Mouse (Mus musculus): Measurements from ENCODE around the gene Ccdc105.

The Ccdc105 gene

GRCm38 (mm10) chr10:78714129-78714528, 38.7 kb downstream of the Ccdc105 start:
- no peak for DNase-seq

GRCm38 (mm10) chr10:78710706-78711105, 42.2 kb downstream of the Ccdc105 start:
- no peak for DNase-seq

- no peak for DNase-seq
Measured at GRCm38 (mm10) chr10:78700881-78701280, 52.0 kb downstream of the Ccdc105 start.

Measured in layer of hippocampus, adult 9-11 months (tissue).